8 mouse cellular contexts compared by ENCODE assay signal in the genomic region with DNA sequence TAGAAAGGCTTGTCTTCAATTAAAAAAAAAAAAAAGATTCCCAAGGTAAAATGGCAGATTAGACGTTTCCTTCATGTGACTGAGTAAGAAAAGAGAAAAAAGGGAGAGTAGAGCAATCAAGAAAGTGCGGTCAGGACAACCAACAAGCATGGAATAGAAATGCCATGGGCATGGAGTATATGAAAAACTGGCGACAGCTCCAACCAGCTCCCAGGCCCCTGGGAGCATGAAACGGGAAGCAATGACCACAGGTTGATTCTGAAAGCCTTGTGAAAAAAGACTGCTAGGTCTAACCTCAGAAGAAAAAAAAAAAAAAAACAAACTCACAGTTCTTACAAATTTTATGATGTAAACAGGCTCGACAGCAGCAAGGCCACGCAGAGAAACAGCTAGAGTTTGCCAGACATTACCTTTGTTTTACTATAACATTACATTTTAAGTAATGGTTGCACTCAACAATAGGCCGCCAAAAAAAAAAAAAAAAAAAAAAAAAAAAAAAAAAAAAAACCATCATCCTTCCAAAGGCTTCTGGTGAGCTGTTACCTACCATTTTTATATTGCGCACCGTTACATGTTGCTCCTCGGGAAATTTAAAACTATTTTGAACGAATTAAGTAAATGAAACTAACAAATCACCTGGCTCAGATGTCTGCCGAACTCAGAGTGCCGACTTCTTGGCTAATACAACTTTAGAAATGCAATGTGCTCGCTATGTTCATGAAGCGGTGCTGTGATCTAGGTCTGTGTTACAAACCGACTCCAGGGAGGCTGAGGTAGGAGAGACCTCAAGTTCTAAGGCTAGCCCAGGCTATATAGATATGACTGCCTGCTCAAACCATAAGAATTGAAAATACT. TPM values are rescaled to one million over a fixed set of nuclear protein-coding genes. Genes with fewer than 3 reads are reported as not detected.
DNase-seq lines count a peak whose midpoint lies in the region; ATAC-seq and TF ChIP-seq lines count a peak whose summit lies in the region.

No protein-coding gene starts in this region.

- no peak for ATAC-seq in heart, embryonic 12.5 days (ENCODE audit: insufficient number of reproducible peaks, low FRiP score)
- ATAC-seq in G1E (ENCODE audit: extremely low read depth, insufficient number of reproducible peaks, low FRiP score, poor library complexity, severe bottlenecking), result no peak
- ATAC-seq in limb, embryonic 12.5 days (ENCODE audit: insufficient number of reproducible peaks, insufficient read depth, low FRiP score, low TSS enrichment, low read depth), result no peak
- no peak for ATAC-seq in neural tube, embryonic 15.5 days (ENCODE audit: low FRiP score)

- DNase-seq in heart, postnatal 14 days, result no peak
- DNase-seq in G1E (ENCODE audit: low spot score), result peak; percentile 6
- DNase-seq in testis, postnatal 14 days (ENCODE audit: low spot score), result no peak
- DNase-seq in layer of hippocampus, adult 8-10 months (ENCODE audit: low spot score in 2 of 2), result no peak

- peak overlapping the region; percentile 75 for H3K4me3 ChIP-seq in heart, embryonic 12.5 days
- peak overlapping the region; percentile 82 for H3K4me3 ChIP-seq in G1E (ENCODE audit: low read depth, low read length)
- H3K4me3 ChIP-seq in embryonic fibroblast, embryonic 13.5 days (ENCODE audit: insufficient read depth, low read length), result peak overlapping the region; percentile 85
- peak overlapping the region; percentile 87 for H3K4me3 ChIP-seq in limb, embryonic 12.5 days (replicated peaks)
- H3K4me3 ChIP-seq in neural tube, embryonic 15.5 days (replicated peaks), result peak overlapping the region; percentile 94

- H3K36me3 ChIP-seq in heart, embryonic 12.5 days, result no peaks in the 10 kb centered on the region
- peaks cover 4% of the 10 kb centered on the region for H3K36me3 ChIP-seq in G1E (replicated peaks)
- H3K36me3 ChIP-seq in limb, embryonic 12.5 days, result no peaks in the 10 kb centered on the region
- H3K36me3 ChIP-seq in neural tube, embryonic 15.5 days, result no peaks in the 10 kb centered on the region

- intact Hi-C loops in heart, postnatal 14 days (cut with DNase I), result no loop called here

- TF ChIP-seq POLR2A in embryonic fibroblast, embryonic 13.5 days (IDR thresholded peaks at IDR 0.05; ENCODE audit: low read depth, low read length), result no peak

- H3K9me3 ChIP-seq in heart, embryonic 12.5 days (replicated peaks), result no peaks in the 10 kb centered on the region
- no peaks in the 10 kb centered on the region for H3K9me3 ChIP-seq in G1E (replicated peaks)
- H3K9me3 ChIP-seq in limb, embryonic 12.5 days, result no peaks in the 10 kb centered on the region
- no peaks in the 10 kb centered on the region for H3K9me3 ChIP-seq in neural tube, embryonic 15.5 days (replicated peaks)

- peaks cover 8% of the 10 kb centered on the region; the same call in 1 of the 2 replicates for H3K4me1 ChIP-seq in heart, embryonic 12.5 days (replicated peaks)
- peaks cover 11% of the 10 kb centered on the region for H3K4me1 ChIP-seq in G1E (ENCODE audit: insufficient read depth, low read depth, low read length)
- 0 out of 2 replicates have a peak, but pooled peaks cover 2% of the 10 kb centered on the region for H3K4me1 ChIP-seq in embryonic fibroblast, embryonic 13.5 days (ENCODE audit: control insufficient read depth, insufficient read depth, low read length)
- H3K4me1 ChIP-seq in limb, embryonic 12.5 days (replicated peaks), result peaks cover 9% of the 10 kb centered on the region
- peaks cover 11% of the 10 kb centered on the region for H3K4me1 ChIP-seq in neural tube, embryonic 15.5 days

- no peak for TF ChIP-seq CTCF in G1E (IDR thresholded peaks at IDR 0.05; ENCODE audit: low read depth, low read length)
- no peak for TF ChIP-seq CTCF in embryonic fibroblast, embryonic 13.5 days (IDR thresholded peaks at IDR 0.05; ENCODE audit: borderline replicate concordance, insufficient read depth, low read length)

- peak overlapping the region; percentile 57; the same call in 1 of the 2 replicates for H3K27ac ChIP-seq in heart, embryonic 12.5 days (ENCODE audit: poor library complexity, severe bottlenecking)
- H3K27ac ChIP-seq in embryonic fibroblast, embryonic 13.5 days (ENCODE audit: insufficient read depth, low read length), result 0 out of 2 replicates have a peak overlapping the region, but pooled peaks have one; percentile 19
- H3K27ac ChIP-seq in limb, embryonic 12.5 days, result peak overlapping the region; percentile 98; the same call in 1 of the 2 replicates
- peak overlapping the region; percentile 100 for H3K27ac ChIP-seq in neural tube, embryonic 15.5 days (replicated peaks)

- H3K4me2 ChIP-seq in heart, embryonic 12.5 days, result peak overlapping the region; percentile 74
- peak overlapping the region; percentile 66 for H3K4me2 ChIP-seq in limb, embryonic 12.5 days
- peak overlapping the region; percentile 74 for H3K4me2 ChIP-seq in neural tube, embryonic 15.5 days

- peak overlapping the region; percentile 89 for H3K9ac ChIP-seq in heart, embryonic 12.5 days
- H3K9ac ChIP-seq in limb, embryonic 12.5 days (replicated peaks), result peak overlapping the region; percentile 84; the same call in 1 of the 2 replicates
- H3K9ac ChIP-seq in neural tube, embryonic 15.5 days (replicated peaks), result peak overlapping the region; percentile 32

- H3K27me3 ChIP-seq in heart, embryonic 12.5 days (replicated peaks), result no peaks in the 10 kb centered on the region
- no peaks in the 10 kb centered on the region for H3K27me3 ChIP-seq in G1E (ENCODE audit: insufficient read depth, low read length)
- no peaks in the 10 kb centered on the region for H3K27me3 ChIP-seq in limb, embryonic 12.5 days
- no peaks in the 10 kb centered on the region for H3K27me3 ChIP-seq in neural tube, embryonic 15.5 days (replicated peaks)

- 40% methylated on average over 16 of the region's 16 CpGs for WGBS in heart, embryonic 12.5 days
- 33% methylated on average over 16 of the region's 16 CpGs for WGBS in limb, embryonic 12.5 days
- WGBS in neural tube, embryonic 15.5 days, result 29% methylated on average over 16 of the region's 16 CpGs

RNA-seq across cellular contexts. Expression of gene 2610301B20Rik, which starts 1.4 kb away (rescaled TPM):
- polyA plus RNA-seq in heart, embryonic 12.5 days (2016; fragmentation: Nextera tagmentation; extraction: Ambion mirVana), result 23.5 and 24.0 TPM in 2 replicates
- 1 to 10 TPM; 7.8 to 8.9 TPM for total RNA-seq in heart, postnatal 14 days (2021)
- total RNA-seq in G1E (2014; fragmentation: Nextera tagmentation) (39.5 and 42.7 TPM in 2 replicates), G1E (2017) (17.3 and 17.5 TPM in 2 replicates)
- 14.4 and 19.6 TPM in 2 replicates for polyA plus RNA-seq in G1E (2012)
- polyA plus RNA-seq in embryonic fibroblast, embryonic 13.5 days (2011; ENCODE audit: insufficient read length, low read depth, missing spikeins), result 18.7 and 23.8 TPM in 2 replicates
- 23.9 and 28.4 TPM in 2 replicates for polyA plus RNA-seq in limb, embryonic 12.5 days (2016; fragmentation: Nextera tagmentation; extraction: Ambion mirVana)
- polyA plus RNA-seq in neural tube, embryonic 15.5 days (2015; fragmentation: Nextera tagmentation; extraction: Ambion mirVana), result 36.3 and 38.9 TPM in 2 replicates
- 10 to 100 TPM; 33.5 to 43.6 (median 36.3) TPM for total RNA-seq in layer of hippocampus, adult 8-10 months (2022)

Comparison
In these comparisons a context has a peak if more than half of its experiments do, and no peak if none do; other contexts are left out.
1. H3K27ac ChIP-seq: peak in every context shown above with its lines; median percentile 100 in neural tube, embryonic 15.5 days; 98 in limb, embryonic 12.5 days; 57 in heart, embryonic 12.5 days; 19 in embryonic fibroblast, embryonic 13.5 days.
2. H3K9ac ChIP-seq: peak in every context shown above with its lines; median percentile 89 in heart, embryonic 12.5 days; 84 in limb, embryonic 12.5 days; 32 in neural tube, embryonic 15.5 days.